Mouse (Mus musculus) cerebellum, postnatal 25 days (tissue): ENCODE results near the gene Rplp2.
"Not testable (repeated sequence)": the region's sequence is repeated elsewhere in the genome, so short reads cannot be mapped to it uniquely, and the experiment has no call there.

Experiments
- DNase-seq, 2 experiments: peaks; one replicate each; pipeline ENCODE4 v3.0.0; 2021; ENCODE audit warnings: mixed read lengths in 2 of 2

Gene Rplp2

GRCm38 (mm10) chr7:141447110-141447991 lies at the start of gene Rplp2:
Gene Rplp2, plus strand, starts transcription at chr7:141447370.
- DNase-seq: peak; percentile 96 to 97

DNA sequence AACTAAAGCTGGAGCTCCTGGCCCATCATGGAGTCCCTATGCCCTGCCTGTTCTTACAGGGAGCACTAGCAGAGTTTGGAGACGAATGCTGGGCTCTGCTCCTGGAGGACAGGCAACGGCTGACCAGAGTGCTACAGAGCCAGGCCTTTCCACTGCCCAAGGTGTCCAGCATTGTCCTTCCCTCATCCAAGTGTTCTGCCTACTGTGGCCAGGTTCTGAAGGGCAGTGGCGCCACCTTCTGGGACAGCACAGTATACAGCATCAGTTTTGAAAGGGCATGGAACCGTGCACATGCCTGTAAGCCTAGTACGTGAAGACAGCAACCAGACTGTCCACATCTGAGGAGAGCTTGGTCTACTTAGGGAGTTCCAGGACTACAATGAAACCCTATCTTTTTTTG lies 43.9 kb upstream of the Rplp2 start:
- peak; percentile 70 to 78 for DNase-seq

GRCm38 (mm10) chr7:141405466-141405865 lies 41.7 kb upstream of the Rplp2 start:
- no peak for DNase-seq

GRCm38 (mm10) chr7:141407670-141408069 lies 39.5 kb upstream of the Rplp2 start:
- not testable (repeated sequence) for DNase-seq

DNA sequence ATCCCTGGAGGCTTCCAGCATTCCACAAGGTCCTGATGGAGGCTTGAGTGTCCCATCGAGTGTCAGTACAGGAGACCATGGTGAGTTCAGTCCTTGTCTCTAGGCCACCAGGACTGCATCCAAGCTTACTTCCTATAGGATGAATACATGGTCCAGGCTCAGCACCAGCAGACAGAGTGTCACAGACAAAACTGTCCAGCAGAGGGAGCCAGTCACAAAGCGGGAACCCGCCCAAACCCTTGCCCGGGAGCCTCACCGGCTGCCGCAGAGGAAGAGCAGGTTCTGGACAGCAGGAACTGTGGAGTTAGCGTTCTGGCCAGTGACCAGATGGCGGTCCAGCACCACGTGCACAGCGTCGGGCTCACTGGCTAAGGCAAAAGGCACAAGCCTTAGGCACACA lies 38.3 kb upstream of the Rplp2 start:
- DNase-seq: peak; percentile 97

DNA sequence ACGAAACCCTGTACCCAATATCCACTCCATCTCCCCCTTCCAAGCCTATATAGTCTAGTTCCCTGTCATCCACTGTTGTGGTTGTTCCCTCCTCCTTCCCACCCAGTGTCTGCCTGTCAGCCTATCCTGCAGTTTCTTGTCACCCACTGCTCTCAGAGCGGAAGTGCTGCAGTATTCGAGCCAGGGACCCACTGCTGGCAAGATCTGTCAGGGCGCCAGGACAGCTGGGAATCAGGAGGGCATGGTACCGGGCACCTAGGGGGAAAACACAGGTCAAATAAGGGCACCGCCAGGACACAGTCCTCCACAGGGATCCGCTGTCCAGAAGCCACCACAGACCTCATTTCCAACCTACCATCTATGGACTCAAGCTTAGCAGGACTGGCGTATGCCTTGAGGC lies 36.5 kb upstream of the Rplp2 start:
- peak in 1 of 2 experiments; percentile 37 for DNase-seq

- no peak for DNase-seq
These were observed 35.5 kb upstream of the Rplp2 start for GRCm38 (mm10) chr7:141411667-141412066.

- DNase-seq: peak; percentile 40 to 55
These were observed 33.8 kb upstream of the Rplp2 start for GRCm38 (mm10) chr7:141413331-141413730.

GRCm38 (mm10) chr7:141413809-141414584 lies 33.2 kb upstream of the Rplp2 start, which contains the start of gene Gatd1:
Gene Gatd1, minus strand, starts transcription at chr7:141414136.
- DNase-seq: peak; percentile 100

DNA sequence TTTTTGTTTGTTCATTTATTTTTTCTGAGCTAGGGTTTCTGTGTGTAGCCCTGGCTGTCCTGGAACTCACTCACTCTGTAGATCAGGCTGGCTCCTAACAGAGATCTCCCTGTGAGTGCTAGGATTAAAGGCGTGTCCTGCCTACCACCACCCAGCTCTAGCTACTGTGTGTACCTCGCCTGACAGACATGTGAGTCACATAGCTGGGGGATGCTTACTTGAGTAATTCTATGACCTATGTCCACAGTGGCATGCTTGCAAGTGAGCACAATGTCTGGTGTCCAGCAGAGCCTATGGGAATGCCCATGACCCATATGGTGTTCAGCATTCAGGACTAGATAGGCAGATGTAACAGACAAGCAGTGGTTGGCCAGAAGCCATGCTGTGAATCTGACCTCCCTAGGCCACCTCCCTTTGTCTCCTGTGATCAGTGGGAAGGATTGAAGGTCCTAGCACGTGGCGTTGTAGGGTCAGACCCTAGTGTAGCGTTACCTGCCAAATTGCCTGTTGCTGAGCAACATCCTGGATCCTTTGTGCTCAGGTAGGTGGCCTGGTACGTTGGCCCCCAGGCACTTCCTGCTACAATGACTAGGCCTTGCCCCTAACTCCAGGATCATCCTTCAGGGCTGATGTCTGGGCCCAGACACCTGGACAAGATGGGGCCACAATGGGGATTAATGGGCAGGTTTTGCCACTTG lies 30.9 kb upstream of the Rplp2 start:
- DNase-seq: no peak

DNA sequence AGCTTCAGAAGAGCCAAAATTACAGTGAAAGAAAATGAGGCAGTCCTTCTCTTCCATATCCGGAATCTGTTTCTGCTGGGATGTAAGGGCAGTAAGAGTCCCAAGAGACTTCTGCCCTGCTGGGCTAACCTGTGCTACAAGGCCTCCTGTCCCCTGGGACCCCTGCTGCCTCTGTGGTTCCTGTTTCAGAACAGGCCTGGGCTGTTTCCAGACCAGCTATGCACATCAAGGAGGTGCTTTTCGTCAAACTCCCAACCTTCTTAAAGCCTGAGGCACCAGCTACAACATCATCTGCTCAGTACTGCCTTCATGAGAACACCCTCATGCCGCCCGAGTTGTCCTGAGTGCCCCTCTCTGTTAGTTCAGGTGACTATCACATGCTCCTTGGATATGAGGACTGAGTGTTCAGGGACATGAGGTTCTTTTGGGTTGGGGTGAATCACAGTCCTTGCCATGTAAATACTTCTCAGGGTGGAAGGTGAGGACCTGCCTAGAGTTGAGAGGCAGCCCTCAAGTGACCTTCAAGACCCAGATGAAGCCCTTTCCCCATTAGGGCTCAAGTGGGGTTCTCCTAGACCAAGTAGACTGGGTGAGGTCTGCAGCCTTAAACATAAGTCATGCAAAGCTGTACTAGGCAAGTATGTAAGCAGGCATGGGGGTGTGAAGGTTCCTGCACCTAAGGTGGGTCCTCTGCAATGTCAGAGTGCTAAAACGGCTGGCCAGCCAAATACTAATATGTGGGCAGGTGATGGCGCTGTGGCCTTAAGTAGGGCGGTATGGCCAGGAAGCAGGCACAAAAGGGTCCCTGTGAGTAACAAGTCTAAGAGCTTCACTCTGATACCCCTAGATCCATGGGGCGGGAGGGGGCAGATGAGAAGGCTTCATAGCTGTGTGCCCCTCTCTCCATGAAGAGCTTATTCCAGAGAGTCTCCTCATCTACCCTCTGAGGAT lies 29.2 kb upstream of the Rplp2 start:
- DNase-seq: peak in 1 of 2 experiments; percentile 47

DNA sequence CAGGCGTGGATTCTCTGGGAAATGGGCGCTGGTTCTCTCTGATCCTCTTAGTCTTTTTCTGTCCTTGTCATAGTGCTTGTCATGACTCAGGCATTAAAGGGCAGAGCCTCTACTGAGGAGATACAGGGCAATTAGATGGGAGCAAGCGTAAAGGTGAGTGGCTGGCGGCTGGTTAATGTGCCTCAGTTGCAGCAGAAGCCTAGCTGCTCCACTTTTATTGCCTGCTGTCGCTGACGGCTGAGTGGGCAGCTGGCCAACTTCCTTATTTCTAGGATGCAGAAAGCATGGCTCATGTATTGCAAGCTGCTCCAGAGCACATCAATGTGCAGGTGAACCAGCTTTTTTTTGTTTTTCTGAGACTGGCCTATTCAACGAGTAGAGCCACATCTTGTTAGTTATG lies 28.2 kb upstream of the Rplp2 start:
- DNase-seq: peak; percentile 53 to 76

- no peak for DNase-seq
These were observed 27.0 kb upstream of the Rplp2 start for GRCm38 (mm10) chr7:141420030-141420702.

- no peak for DNase-seq
These were observed 23.4 kb upstream of the Rplp2 start for GRCm38 (mm10) chr7:141423811-141424210.

GRCm38 (mm10) chr7:141426948-141427730 lies 20.0 kb upstream of the Rplp2 start:
- DNase-seq: peak in 1 of 2 experiments; percentile 35

DNA sequence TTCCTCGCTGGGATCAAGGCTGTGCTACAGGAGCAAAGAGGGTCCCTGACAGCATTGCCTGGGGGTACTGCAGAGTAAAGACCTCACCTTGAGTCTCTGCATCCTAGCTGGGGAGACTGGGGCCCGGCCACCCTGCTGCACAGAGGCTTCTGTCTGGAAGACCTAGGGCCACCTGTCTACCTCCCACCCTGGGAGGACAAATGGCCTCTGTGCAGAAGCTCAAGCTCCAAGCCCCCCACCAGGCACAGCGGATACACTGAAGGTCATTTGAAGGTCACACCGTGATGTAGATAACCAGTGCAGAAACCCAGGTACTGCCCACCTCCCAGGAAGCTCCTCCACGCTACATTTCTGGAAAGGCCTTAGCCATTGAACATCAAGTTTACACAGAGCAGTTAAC lies 18.5 kb upstream of the Rplp2 start:
- peak; percentile 53 to 57 for DNase-seq

DNA sequence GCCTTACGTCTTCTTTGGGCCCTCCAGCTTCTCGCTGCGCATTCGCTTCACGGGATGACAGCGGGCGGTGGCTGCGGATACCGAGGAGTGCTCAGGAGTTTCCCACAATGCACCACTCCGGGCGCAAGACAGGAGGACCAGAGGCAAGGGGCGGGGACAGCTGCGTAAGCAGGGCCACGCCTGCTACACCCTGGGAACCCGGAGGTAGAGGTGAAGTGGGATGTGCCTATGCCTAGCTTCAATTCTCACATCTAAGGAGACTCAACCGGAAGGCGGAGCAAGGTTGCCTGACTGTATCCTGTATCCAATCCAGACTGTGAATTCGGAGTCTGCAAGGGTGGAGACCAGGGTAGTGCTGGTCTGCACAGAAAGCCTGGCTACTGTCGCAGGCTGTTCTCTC lies 17.9 kb upstream of the Rplp2 start, which contains the start of gene Cend1:
Gene Cend1, minus strand, starts transcription at position 182 of the 400 bp plus-strand sequence.
- peak; percentile 92 to 95 for DNase-seq

DNA sequence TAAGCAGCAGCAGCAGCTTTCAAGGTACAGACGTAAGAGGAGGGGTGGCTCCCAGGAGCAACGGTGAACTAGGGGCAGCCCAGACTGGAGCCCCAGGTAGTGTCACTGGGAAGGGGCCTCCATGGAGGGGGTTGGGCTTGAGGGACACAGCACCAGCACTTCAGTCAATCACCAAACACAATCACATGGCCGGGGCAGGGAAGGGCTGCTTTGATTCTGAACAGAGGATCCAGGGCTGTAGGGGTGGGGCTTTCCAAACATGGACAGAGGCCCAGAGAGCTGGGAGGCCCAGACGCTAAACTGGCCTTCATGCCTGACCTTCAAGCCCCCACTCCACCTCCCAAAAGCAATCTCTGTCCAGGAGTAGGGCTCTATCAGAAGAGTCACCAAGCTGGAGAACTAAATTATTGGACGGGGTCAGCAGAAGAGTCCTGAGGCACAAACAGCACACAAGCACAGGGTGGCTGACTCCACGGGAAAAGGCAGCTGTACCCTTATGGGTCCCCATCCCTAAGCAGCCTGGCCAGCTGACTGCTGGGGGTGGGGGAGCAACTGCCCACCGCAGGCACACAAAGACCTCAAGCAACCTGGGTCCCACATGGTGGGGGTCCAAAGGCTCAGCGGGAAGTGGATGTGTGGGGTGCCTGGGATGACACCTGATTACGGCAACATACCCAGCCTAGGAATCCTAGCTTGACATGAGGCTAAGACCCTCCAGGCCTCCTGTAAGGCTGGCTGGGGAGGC lies 17.2 kb upstream of the Rplp2 start:
- peak; percentile 33 to 45 for DNase-seq

GRCm38 (mm10) chr7:141430585-141431240 lies 16.5 kb upstream of the Rplp2 start:
- DNase-seq: peak; percentile 39 to 42
